Mouse (Mus musculus) embryonic facial prominence, embryonic 11.5 days (tissue): Measurements from ENCODE around the gene Casp6. TPM values are rescaled to one million over a fixed set of nuclear protein-coding genes. Genes with fewer than 3 reads are reported as not detected.

Source experiments
- ATAC-seq: fragments of 200-750 bp; cut with Nextera tagmentation; replicated peaks from 2 replicates; pipeline ENCODE4 v1.8.0; 2017; ENCODE audit warnings: low read depth; ENCODE audit not compliant: insufficient number of reproducible peaks, low FRiP score, low TSS enrichment
- DNase-seq: peaks from one replicate; pipeline ENCODE4 v3.0.0-alpha.2; 2015; ENCODE audit warnings: low spot score
- H3K27ac ChIP-seq: fragments of 300-500 bp; sonication (generic); replicated peaks from 2 replicates; pipeline ENCODE4 v1.5.1; 2014; ENCODE audit warnings: mild to moderate bottlenecking, low read depth, low read length, control low read depth
- H3K27me3 ChIP-seq: fragments of 300-500 bp; sonication (generic); 2 replicates; pipeline ENCODE4 v1.6.1; 2014; ENCODE audit warnings: mild to moderate bottlenecking, low read length, moderate library complexity, mixed read lengths; ENCODE audit not compliant: control insufficient read depth, insufficient read depth
- H3K36me3 ChIP-seq: fragments of 300-500 bp; sonication (generic); replicated peaks from 2 replicates; pipeline ENCODE4 v1.6.1; 2014; ENCODE audit warnings: low read depth, mild to moderate bottlenecking, low read length, moderate library complexity, mixed read lengths; ENCODE audit not compliant: control insufficient read depth, insufficient read depth
- H3K4me1 ChIP-seq: fragments of 300-500 bp; sonication (generic); 2 replicates; pipeline ENCODE4 v1.6.1; 2014; ENCODE audit warnings: low read length, mixed read lengths; ENCODE audit not compliant: control insufficient read depth, insufficient read depth
- H3K4me2 ChIP-seq: fragments of 300-500 bp; sonication (generic); 2 replicates; pipeline ENCODE4 v1.6.1; 2014; ENCODE audit warnings: low read depth, mild to moderate bottlenecking, control low read depth, low read length, moderate library complexity
- H3K4me3 ChIP-seq: fragments of 300-500 bp; sonication (generic); 2 replicates; pipeline ENCODE4 v1.5.1; 2014; ENCODE audit warnings: low read depth, low read length, control low read depth
- H3K9ac ChIP-seq: fragments of 300-500 bp; sonication (generic); replicated peaks from 2 replicates; pipeline ENCODE4 v1.6.1; 2014; ENCODE audit warnings: mild to moderate bottlenecking, control low read depth, low read length
- H3K9me3 ChIP-seq: fragments of 300-500 bp; sonication (generic); replicated peaks from 2 replicates; pipeline ENCODE4 v1.6.1; 2016; ENCODE audit warnings: mild to moderate bottlenecking, low read length, inconsistent platforms, mixed read lengths; ENCODE audit not compliant: control insufficient read depth
- WGBS: fragments of 180-500 bp; shearing (Covaris S2); extraction: QIAGEN DNeasy Blood & Tissue Kit; methylation state at CpG from one replicate; pipeline ENCODE4 v1.1.7; 2014; 5-methylcytosine and 5-hydroxymethylcytosine counted together
- polyA plus RNA-seq: library from polyadenylated mRNA; unstranded; fragments of >200 nt; fragmentation: Nextera tagmentation; extraction: Ambion mirVana; gene quantifications from 2 replicates; pipeline ENCODE4 v1.2.1, GENCODE M21; 2014

The Casp6 gene
- polyA plus RNA-seq, 1 experiment from 2014 or later, result 119 TPM

GRCm38 (mm10) chr3:129943813-129944212 is 42.6 kb downstream of the Casp6 start:
- Histone ChIP-seq H3K4me3 (no peak overlapping the region), H3K9ac (no peak overlapping the region), H3K27me3 (no peaks in the 10 kb centered on the region), H3K36me3 (no peaks in the 10 kb centered on the region), H3K4me2 (no peak overlapping the region), H3K9me3 (no peaks in the 10 kb centered on the region), H3K4me1 (no peaks in the 10 kb centered on the region), H3K27ac (no peak overlapping the region)
- ATAC-seq (no peak), DNase-seq (no peak)
- WGBS, result 81% methylated on average over 4 of the region's 4 CpGs

- 78% methylated on average over 5 of the region's 5 CpGs for WGBS
- H3K27me3 ChIP-seq, result no peaks in the 10 kb centered on the region
- H3K27ac ChIP-seq, result no peak overlapping the region
- DNase-seq, result no peak
- H3K4me3 ChIP-seq, result no peak overlapping the region
- no peaks in the 10 kb centered on the region for H3K4me1 ChIP-seq
- no peak for ATAC-seq
- H3K9ac ChIP-seq, result no peak overlapping the region
- no peak overlapping the region for H3K4me2 ChIP-seq
- no peaks in the 10 kb centered on the region for H3K9me3 ChIP-seq
- H3K36me3 ChIP-seq, result no peaks in the 10 kb centered on the region
Observed at GRCm38 (mm10) chr3:129946217-129946914, 45.1 kb downstream of the Casp6 start.

- Histone ChIP-seq H3K4me2 (no peak overlapping the region), H3K27ac (no peak overlapping the region), H3K4me1 (no peaks in the 10 kb centered on the region), H3K9ac (no peak overlapping the region), H3K4me3 (no peak overlapping the region), H3K9me3 (no peaks in the 10 kb centered on the region), H3K36me3 (no peaks in the 10 kb centered on the region), H3K27me3 (no peaks in the 10 kb centered on the region)
- DNase-seq, result no peak
- WGBS, result 86% methylated on average over 5 of the region's 5 CpGs
- ATAC-seq, result no peak
Observed at GRCm38 (mm10) chr3:129948359-129948758, 47.1 kb downstream of the Casp6 start.

GRCm38 (mm10) chr3:129949158-129949773 is 48.0 kb downstream of the Casp6 start:
- 83% methylated on average over 5 of the region's 5 CpGs for WGBS
- H3K9me3 ChIP-seq, result no peaks in the 10 kb centered on the region
- H3K36me3 ChIP-seq, result no peaks in the 10 kb centered on the region
- H3K4me2 ChIP-seq, result no peak overlapping the region
- H3K4me1 ChIP-seq, result no peaks in the 10 kb centered on the region
- DNase-seq (no peak), ATAC-seq (no peak)
- no peak overlapping the region for H3K4me3 ChIP-seq
- H3K9ac ChIP-seq, result no peak overlapping the region
- no peaks in the 10 kb centered on the region for H3K27me3 ChIP-seq
- no peak overlapping the region for H3K27ac ChIP-seq

GRCm38 (mm10) chr3:129953296-129953695 is 52.1 kb downstream of the Casp6 start:
- H3K4me3 ChIP-seq, result no peak overlapping the region

GRCm38 (mm10) chr3:129962533-129962932 is 61.3 kb downstream of the Casp6 start:
- Histone ChIP-seq H3K27me3 (no peaks in the 10 kb centered on the region), H3K9ac (no peak overlapping the region), H3K4me1 (no peaks in the 10 kb centered on the region), H3K36me3 (no peaks in the 10 kb centered on the region), H3K9me3 (no peaks in the 10 kb centered on the region), H3K27ac (no peak overlapping the region), H3K4me3 (no peak overlapping the region), H3K4me2 (no peak overlapping the region)
- DNase-seq (no peak), ATAC-seq (no peak)
- 78% methylated on average over 8 of the region's 8 CpGs for WGBS

More at GRCm38 (mm10) chr3:129953296-129953695, 52.1 kb downstream of the Casp6 start:
- no peaks in the 10 kb centered on the region for H3K36me3 ChIP-seq
- 87% methylated on average over 4 of the region's 4 CpGs for WGBS
- no peak overlapping the region for H3K9ac ChIP-seq
- DNase-seq (no peak), ATAC-seq (no peak)
- H3K27me3 ChIP-seq, result no peaks in the 10 kb centered on the region
- no peaks in the 10 kb centered on the region for H3K9me3 ChIP-seq
- H3K4me1 ChIP-seq, result no peaks in the 10 kb centered on the region
- no peak overlapping the region for H3K4me2 ChIP-seq
- no peak overlapping the region for H3K27ac ChIP-seq

Other genes with a start within 250 kb of the Casp6 start
- 1.3 and 1.6 TPM in 2 replicates for gene Egf, start 146.1 kb upstream of the Casp6 start, polyA plus RNA-seq
- not detected in 2 replicates for gene Lrit3, start 97.4 kb upstream of the Casp6 start, polyA plus RNA-seq
- 0.15 and 0.61 TPM in 2 replicates for gene Rrh, start 78.8 kb upstream of the Casp6 start, polyA plus RNA-seq
- gene Gar1, start 70.0 kb upstream of the Casp6 start, polyA plus RNA-seq, result 44.5 and 47.3 TPM in 2 replicates
- gene Cfi, start 65.5 kb upstream of the Casp6 start, polyA plus RNA-seq, result 0.45 and 0.52 TPM in 2 replicates
- 30.1 and 30.2 TPM in 2 replicates for gene Pla2g12a, start 22.8 kb upstream of the Casp6 start, polyA plus RNA-seq
- 1.6 and 1.7 TPM in 2 replicates for gene Mcub, start 68.8 kb downstream of the Casp6 start, polyA plus RNA-seq
- 24.8 and 33.1 TPM in 2 replicates for gene Sec24b, start 160.1 kb downstream of the Casp6 start, polyA plus RNA-seq
- 11.0 and 11.1 TPM in 2 replicates for gene Col25a1, start 230.1 kb downstream of the Casp6 start, polyA plus RNA-seq